Mouse (Mus musculus) myocyte (in vitro differentiated cells): ENCODE results near the gene Pax5.

Experiments
- POLR2A ChIP-seq: IDR thresholded peaks from one replicate; pipeline ENCODE4 v1.6.1; 2011; ENCODE audit warnings: low read depth, mild to moderate bottlenecking, control low read depth, moderate library complexity; ENCODE audit not compliant: insufficient read length
- TCF12 ChIP-seq: IDR thresholded peaks from one replicate; pipeline ENCODE4 v1.6.1; 2011; ENCODE audit warnings: mild to moderate bottlenecking, control low read depth; ENCODE audit not compliant: poor library complexity, insufficient read depth, severe bottlenecking

DNA sequence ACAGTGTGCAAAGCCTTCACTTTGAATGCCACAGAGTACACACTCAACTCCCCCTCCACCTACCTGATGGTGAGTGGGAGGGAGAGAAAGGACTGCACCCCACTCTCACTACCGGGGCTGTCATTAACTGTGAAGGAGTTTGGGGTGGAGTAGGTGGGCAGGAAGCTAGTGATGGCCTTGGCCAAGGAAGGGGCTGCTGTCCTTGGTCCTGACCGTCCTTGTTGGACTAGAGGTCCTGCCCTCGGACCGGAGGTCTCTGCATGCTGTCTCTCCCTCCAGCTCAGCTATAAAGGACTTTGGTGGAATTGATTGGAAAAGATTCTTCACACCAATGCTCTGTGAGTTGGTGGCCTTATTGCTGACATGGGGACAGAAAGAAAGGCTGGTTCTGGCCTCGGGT lies 131.7 kb downstream of the Pax5 start:
- no peak for TF ChIP-seq POLR2A
- TF ChIP-seq TCF12, result no peak
